Mouse (Mus musculus) neural tube, embryonic 11.5 days (tissue): ENCODE results near the gene Cybrd1. TPM values are rescaled to one million over a fixed set of nuclear protein-coding genes. Genes with fewer than 3 reads are reported as not detected.

ENCODE experiments used
- ATAC-seq: fragments of 200-750 bp; cut with Nextera tagmentation; 2 replicates; pipeline ENCODE4 v1.8.0; 2017; ENCODE audit warnings: moderate number of reproducible peaks, mild to moderate bottlenecking, moderate TSS enrichment, moderate library complexity; ENCODE audit not compliant: insufficient read depth, low FRiP score, low TSS enrichment
- DNase-seq: peaks from one replicate; pipeline ENCODE4 v3.0.0-alpha.2; 2015; ENCODE audit warnings: low spot score
- H3K27ac ChIP-seq: fragments of 300-500 bp; sonication (generic); 2 replicates; pipeline ENCODE4 v1.5.1; 2014; ENCODE audit warnings: low read depth, mild to moderate bottlenecking, low read length
- H3K27me3 ChIP-seq: fragments of 300-500 bp; sonication (generic); 2 replicates; pipeline ENCODE4 v1.6.1; 2014; ENCODE audit warnings: mild to moderate bottlenecking, low read length, mixed read lengths; ENCODE audit not compliant: control insufficient read depth, insufficient read depth
- H3K36me3 ChIP-seq: fragments of 300-500 bp; sonication (generic); 2 replicates; pipeline ENCODE4 v1.6.1; 2014; ENCODE audit warnings: mild to moderate bottlenecking, low read length, moderate library complexity, mixed read lengths; ENCODE audit not compliant: control insufficient read depth, insufficient read depth
- H3K4me1 ChIP-seq: fragments of 300-500 bp; sonication (generic); 2 replicates; pipeline ENCODE4 v1.6.1; 2014; ENCODE audit warnings: low read length, mixed read lengths; ENCODE audit not compliant: control insufficient read depth, insufficient read depth
- H3K4me2 ChIP-seq: fragments of 300-500 bp; sonication (generic); 2 replicates; pipeline ENCODE4 v1.6.1; 2014; ENCODE audit warnings: low read depth, mild to moderate bottlenecking, moderate library complexity
- H3K4me3 ChIP-seq: fragments of 300-500 bp; sonication (generic); 2 replicates; pipeline ENCODE4 v1.5.1; 2014; ENCODE audit warnings: low read depth, low read length
- H3K9ac ChIP-seq: fragments of 300-500 bp; sonication (generic); 2 replicates; pipeline ENCODE4 v1.6.1; 2014; ENCODE audit warnings: mild to moderate bottlenecking, low read length
- H3K9me3 ChIP-seq: fragments of 300-500 bp; sonication (generic); 2 replicates; pipeline ENCODE4 v1.6.1; 2016; ENCODE audit warnings: low read length; ENCODE audit not compliant: control insufficient read depth
- WGBS: fragments of 180-500 bp; shearing (Covaris S2); extraction: QIAGEN DNeasy Blood & Tissue Kit; methylation state at CpG from one replicate; pipeline ENCODE4 v1.1.7; 2014; 5-methylcytosine and 5-hydroxymethylcytosine counted together
- polyA plus RNA-seq: library from polyadenylated mRNA; unstranded; fragments of >200 nt; fragmentation: Nextera tagmentation; extraction: Ambion mirVana; gene quantifications from 2 replicates; pipeline ENCODE4 v1.2.1, GENCODE M21; 2014

The Cybrd1 gene
- polyA plus RNA-seq, 1 experiment from 2014 or later: 0.27 TPM

- Histone ChIP-seq H3K4me2 (0 out of 2 replicates have a peak overlapping the region, but pooled peaks have one; percentile 8), H3K27me3 (no peaks in the 10 kb centered on the region), H3K36me3 (no peaks in the 10 kb centered on the region), H3K4me1 (no peaks in the 10 kb centered on the region), H3K9me3 (no peaks in the 10 kb centered on the region), H3K27ac (no peak overlapping the region), H3K9ac (no peak overlapping the region), H3K4me3 (no peak overlapping the region)
- ATAC-seq (no peak), DNase-seq (no peak)
- WGBS: 62% methylated on average over 17 of the region's 17 CpGs
Measured at GRCm38 (mm10) chr2:71192195-71192807, 74.6 kb downstream of the Cybrd1 start.

Other genes with a start within 250 kb of the Cybrd1 start
- gene Dcaf17, start 62.6 kb upstream of the Cybrd1 start, polyA plus RNA-seq: 33.1 and 34.7 TPM in 2 replicates
- 21.3 and 21.4 TPM in 2 replicates for gene Mettl8, start 62.3 kb upstream of the Cybrd1 start, polyA plus RNA-seq
- gene Dync1i2, start 93.8 kb downstream of the Cybrd1 start, polyA plus RNA-seq: 187 and 205 TPM in 2 replicates
- 34.9 and 40.4 TPM in 2 replicates for gene Slc25a12, start 249.8 kb downstream of the Cybrd1 start, polyA plus RNA-seq